Mouse (Mus musculus) heart, adult 2 months (tissue): ENCODE data around the gene Srcap.

ENCODE experiments used
- CTCF ChIP-seq: fragments of 200-600 bp; IDR thresholded peaks from 2 replicates; pipeline ENCODE4 v1.8.1; 2022; ENCODE audit warnings: antibody characterized with exemption, mild to moderate bottlenecking, moderate library complexity
- EP300 ChIP-seq: fragments of 200-500 bp; IDR thresholded peaks from 2 replicates; pipeline ENCODE4 v1.6.1; 2011; ENCODE audit warnings: low read depth, low read length, control low read depth; ENCODE audit not compliant: insufficient read depth
- POLR2A ChIP-seq: fragments of 200-500 bp; IDR thresholded peaks from 2 replicates; pipeline ENCODE4 v1.6.1; 2011; ENCODE audit warnings: mild to moderate bottlenecking, low read depth, low read length, control low read depth; ENCODE audit not compliant: insufficient read depth

GRCm38 (mm10) chr7:127465191-127465590 lies 46.6 kb upstream of the Srcap start:
- TF ChIP-seq CTCF (no peak), POLR2A (no peak), EP300 (no peak)
